Mouse (Mus musculus) liver, postnatal 0 days (tissue): ENCODE measurements at regions not wholly inside any gene's neighbourhood (a gene's known extent, or its start where the extent isn't known, plus 50 kb on each side); places are given as distances from the start of the nearest gene placed in this dataset.
"Not testable (repeated sequence)": the region's sequence is repeated elsewhere in the genome, so short reads cannot be mapped to it uniquely, and the experiment has no call there.

ENCODE experiments used
- ATAC-seq: fragments of 200-750 bp; cut with Nextera tagmentation; 2 replicates; pipeline ENCODE4 v1.8.0; 2017; ENCODE audit warnings: mild to moderate bottlenecking, moderate library complexity
- DNase-seq: peaks from one replicate; pipeline ENCODE4 v3.0.0-alpha.2; 2016
- H3K27ac ChIP-seq: fragments of 300-500 bp; sonication (generic); 2 replicates; pipeline ENCODE4 v1.5.1; 2014; ENCODE audit warnings: antibody characterized with exemption, moderate library complexity, mild to moderate bottlenecking, low read depth
- H3K27me3 ChIP-seq: fragments of 300-500 bp; sonication (generic); 2 replicates; pipeline ENCODE4 v1.6.1; 2014; ENCODE audit warnings: low read length, control low read depth, mixed read lengths; ENCODE audit not compliant: insufficient read depth
- H3K36me3 ChIP-seq: fragments of 300-500 bp; sonication (generic); replicated peaks from 2 replicates; pipeline ENCODE4 v1.6.1; 2014; ENCODE audit warnings: mild to moderate bottlenecking, control low read depth, low read length, moderate library complexity, mixed read lengths; ENCODE audit not compliant: insufficient read depth
- H3K4me1 ChIP-seq: fragments of 300-500 bp; sonication (generic); 2 replicates; pipeline ENCODE4 v1.6.1; 2014; ENCODE audit warnings: antibody characterized with exemption, mild to moderate bottlenecking, control low read depth; ENCODE audit not compliant: insufficient read depth
- H3K4me2 ChIP-seq: fragments of 300-500 bp; sonication (generic); 2 replicates; pipeline ENCODE4 v1.6.1; 2014; ENCODE audit warnings: low read depth, mild to moderate bottlenecking, low read length, moderate library complexity, mixed read lengths
- H3K4me3 ChIP-seq: fragments of 300-500 bp; sonication (generic); 2 replicates; pipeline ENCODE4 v1.5.1; 2014; ENCODE audit warnings: low read depth, low read length
- H3K9ac ChIP-seq: fragments of 300-500 bp; sonication (generic); replicated peaks from 2 replicates; pipeline ENCODE4 v1.6.1; 2014; ENCODE audit warnings: mild to moderate bottlenecking, moderate library complexity
- H3K9me3 ChIP-seq: fragments of 300-500 bp; sonication (generic); 2 replicates; pipeline ENCODE4 v1.6.1; 2016; ENCODE audit warnings: mild to moderate bottlenecking, control low read depth, low read length, mixed read lengths
- CTCF ChIP-seq: sonication (generic); IDR thresholded peaks from 2 replicates; pipeline ENCODE4 v1.5.1; 2016; ENCODE audit warnings: antibody characterized with exemption, low read depth
- EP300 ChIP-seq: IDR thresholded peaks from 2 replicates; pipeline ENCODE4 v1.6.1; 2016; ENCODE audit warnings: antibody characterized with exemption, low read depth, mild to moderate bottlenecking
- WGBS: fragments of 180-500 bp; shearing (Covaris S2); extraction: QIAGEN DNeasy Blood & Tissue Kit; methylation state at CpG from one replicate; pipeline ENCODE4 v1.1.7; 2014; ENCODE audit not compliant: insufficient replicate concordance; 5-methylcytosine and 5-hydroxymethylcytosine counted together

- Histone ChIP-seq H3K9ac (no peak overlapping the region), H3K27me3 (no peaks in the 10 kb centered on the region), H3K4me3 (no peak overlapping the region), H3K4me2 (no peak overlapping the region), H3K36me3 (no peaks in the 10 kb centered on the region), H3K4me1 (peaks cover 6% of the 10 kb centered on the region; the same call in 1 of the 2 replicates), H3K9me3 (no peaks in the 10 kb centered on the region), H3K27ac (no peak overlapping the region)
- WGBS: 90% methylated on average over 6 of the region's 6 CpGs
- ATAC-seq (no peak), DNase-seq (no peak)
- no peak for TF ChIP-seq EP300
- peak; percentile 55 for TF ChIP-seq CTCF
These were observed 50.7 kb upstream of the Rabgap1l start for GRCm38 (mm10) chr1:160843671-160844070.

- not testable (repeated sequence) for H3K9ac ChIP-seq, H3K4me3 ChIP-seq, H3K9me3 ChIP-seq, H3K4me1 ChIP-seq, DNase-seq, H3K36me3 ChIP-seq, H3K27me3 ChIP-seq
- ATAC-seq: peak; percentile 68
- Histone ChIP-seq H3K27ac (peak overlapping the region; percentile 6; the same call in 1 of the 2 replicates), H3K4me2 (peak overlapping the region; percentile 20; the same call in 1 of the 2 replicates)
- 70% methylated on average over 4 of the region's 4 CpGs for WGBS
These were observed 51.7 kb upstream of the Rabgap1l start for GRCm38 (mm10) chr1:160844709-160845108.

DNA sequence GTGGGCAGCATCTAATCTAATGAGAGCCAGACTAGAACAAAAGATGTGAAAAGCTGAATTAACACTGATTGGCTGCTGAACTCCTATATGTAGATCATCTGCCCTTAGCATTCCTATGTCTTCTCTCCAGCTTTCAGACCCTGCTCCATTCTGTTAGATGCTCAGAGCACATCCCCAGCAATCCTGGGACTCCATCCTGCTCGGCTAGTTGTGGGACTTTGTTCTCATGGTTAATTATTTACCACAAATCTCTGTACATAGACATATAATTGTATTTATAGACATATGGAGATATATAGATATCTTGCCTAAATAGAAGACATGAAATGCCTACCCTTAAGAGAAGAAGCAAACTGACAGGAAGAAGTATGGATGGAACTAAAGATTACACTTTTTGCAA lies 55.5 kb upstream of the Rc3h1 start:
- no peak for TF ChIP-seq CTCF
- TF ChIP-seq EP300: no peak
- no peak overlapping the region for H3K27ac ChIP-seq
- no peaks in the 10 kb centered on the region for H3K27me3 ChIP-seq
- H3K36me3 ChIP-seq: no peaks in the 10 kb centered on the region
- no peaks in the 10 kb centered on the region for H3K4me1 ChIP-seq
- ATAC-seq (no peak), DNase-seq (no peak)
- H3K4me2 ChIP-seq: no peak overlapping the region
- H3K9me3 ChIP-seq: no peaks in the 10 kb centered on the region
- H3K9ac ChIP-seq: no peak overlapping the region
- no peak overlapping the region for H3K4me3 ChIP-seq
- WGBS: 51% methylated on average over 1 of the region's 1 CpGs

DNA sequence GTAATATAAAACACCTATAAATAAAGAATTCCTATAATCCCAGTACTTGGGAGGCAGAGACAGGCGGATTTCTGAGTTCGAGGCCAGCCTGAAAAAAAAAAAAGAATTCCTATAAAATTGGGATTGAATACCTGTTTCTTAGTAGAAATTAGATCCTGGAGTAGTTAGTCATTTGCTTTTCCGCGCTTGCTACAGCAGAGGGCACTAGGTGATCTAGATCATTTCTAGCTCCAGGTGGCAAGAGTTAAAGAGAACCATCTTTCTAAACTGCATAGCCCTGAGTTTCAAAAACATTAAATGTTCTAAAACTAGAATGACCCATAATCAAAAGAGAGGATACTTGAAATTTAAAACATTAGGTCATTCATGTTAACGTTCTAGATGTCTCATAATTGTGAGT lies 51.8 kb upstream of the Rc3h1 start:
- Histone ChIP-seq H3K4me2 (no peak overlapping the region), H3K4me3 (no peak overlapping the region), H3K4me1 (no peaks in the 10 kb centered on the region), H3K27ac (no peak overlapping the region), H3K9ac (no peak overlapping the region), H3K36me3 (no peaks in the 10 kb centered on the region), H3K9me3 (no peaks in the 10 kb centered on the region), H3K27me3 (no peaks in the 10 kb centered on the region)
- DNase-seq: no peak
- 74% methylated on average over 5 of the region's 5 CpGs for WGBS
- ATAC-seq: no peak
- TF ChIP-seq CTCF (peak; percentile 44), EP300 (no peak)

- WGBS: 76% methylated on average over 3 of the region's 3 CpGs
- Histone ChIP-seq H3K4me1 (no peaks in the 10 kb centered on the region), H3K9me3 (no peaks in the 10 kb centered on the region), H3K4me2 (no peak overlapping the region), H3K36me3 (no peaks in the 10 kb centered on the region), H3K27me3 (no peaks in the 10 kb centered on the region), H3K27ac (no peak overlapping the region), H3K4me3 (no peak overlapping the region), H3K9ac (no peak overlapping the region)
- no peak for DNase-seq
- no peak for ATAC-seq
- TF ChIP-seq CTCF (no peak), EP300 (no peak)
These were observed 50.8 kb upstream of the Rc3h1 start for GRCm38 (mm10) chr1:160855411-160855810.

DNA sequence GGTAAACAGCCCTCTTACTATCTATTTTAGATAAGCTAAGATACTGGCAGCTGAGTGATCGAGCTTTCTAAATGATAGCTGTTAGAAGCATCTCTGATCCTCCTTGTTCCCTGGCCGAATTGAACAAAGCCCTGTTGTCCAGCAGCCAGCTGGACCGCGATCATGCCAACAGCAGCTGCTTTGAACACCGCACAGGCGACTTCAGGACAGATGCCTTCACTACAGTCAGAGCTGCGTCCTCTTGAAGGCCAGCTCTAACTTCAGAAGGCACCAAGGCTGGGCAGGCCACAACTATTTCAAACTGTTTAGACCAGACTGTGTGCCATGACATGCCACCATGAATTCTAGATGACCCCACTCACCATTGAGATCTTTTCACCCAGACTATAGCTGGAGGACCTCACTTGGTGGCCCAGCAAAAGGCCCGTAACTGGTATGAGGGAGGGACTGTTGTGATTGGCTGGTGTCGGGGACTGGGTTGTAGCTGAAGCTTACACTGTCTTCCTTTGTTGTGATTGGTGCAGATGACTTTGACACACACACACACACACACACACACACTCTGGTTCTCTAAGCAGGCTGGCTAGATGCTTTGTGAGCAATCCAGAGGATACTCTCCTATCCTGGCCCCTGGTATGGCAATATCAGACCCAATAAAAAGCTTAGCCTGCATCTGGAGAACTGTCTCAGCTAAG lies 50.1 kb upstream of the Rc3h1 start:
- WGBS: 83% methylated on average over 9 of the region's 9 CpGs
- no peak for DNase-seq

More for the DNA sequence above, 50.1 kb upstream of the Rc3h1 start:
- Histone ChIP-seq H3K4me3 (no peak overlapping the region), H3K27ac (no peak overlapping the region), H3K27me3 (no peaks in the 10 kb centered on the region), H3K9ac (no peak overlapping the region), H3K9me3 (no peaks in the 10 kb centered on the region), H3K4me1 (no peaks in the 10 kb centered on the region), H3K36me3 (no peaks in the 10 kb centered on the region), H3K4me2 (no peak overlapping the region)
- TF ChIP-seq EP300 (no peak), CTCF (no peak)
- no peak for ATAC-seq
